Mouse (Mus musculus) urinary bladder, adult 18-20 months (tissue): ENCODE data around the gene Ccm2.
"Not testable (repeated sequence)": the region's sequence is repeated elsewhere in the genome, so short reads cannot be mapped to it uniquely, and the experiment has no call there.

Experiments used
- DNase-seq, 2 experiments: peaks; one replicate each; pipeline ENCODE4 v3.0.0; 2022; ENCODE audit warnings: low spot score in 2 of 2, mixed read lengths in 2 of 2

The Ccm2 gene

DNA sequence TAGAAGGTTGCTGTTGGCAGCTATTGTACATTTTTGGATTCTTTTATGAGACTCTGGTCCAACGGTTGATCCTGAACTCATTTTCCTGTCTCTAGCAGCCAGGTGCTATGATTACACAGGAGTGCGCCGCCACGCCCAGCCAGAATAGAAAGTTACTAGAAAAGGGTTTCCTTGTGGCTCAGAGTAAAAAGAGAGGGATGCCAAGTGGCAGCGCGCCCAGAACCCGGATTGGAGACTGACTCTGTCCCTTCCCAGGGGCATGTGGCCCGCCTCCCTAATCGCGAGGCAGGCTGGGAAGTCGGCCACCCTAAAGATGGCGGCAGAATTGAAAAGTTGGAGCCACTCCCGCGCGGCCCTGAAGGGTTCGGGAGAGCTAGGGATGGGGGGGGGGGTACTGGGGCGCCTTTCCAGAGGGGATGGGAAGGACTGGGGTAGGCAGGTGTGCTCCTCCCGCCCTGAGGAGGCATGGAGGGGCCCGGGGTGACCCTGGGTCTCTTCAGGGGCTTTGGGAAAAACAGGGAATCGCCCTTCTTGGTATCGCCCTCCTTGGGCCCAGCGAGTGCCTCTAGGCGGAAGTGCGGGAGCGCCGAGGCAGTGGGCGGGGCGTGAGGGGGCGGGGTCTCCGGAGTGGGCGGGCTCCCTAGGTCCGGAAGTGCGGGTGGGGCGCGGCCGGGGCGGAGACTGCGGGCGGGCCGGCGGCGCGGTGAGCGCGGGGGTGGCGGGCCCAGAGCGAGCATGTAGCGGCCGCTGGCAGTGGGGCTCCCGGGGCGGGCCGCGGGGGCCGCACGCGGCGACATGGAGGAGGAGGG lies at the start of gene Ccm2:
Ccm2 (plus strand) TSS at position 683 of the 809 bp plus-strand sequence.
- peak; percentile 90 to 96 for DNase-seq

DNA sequence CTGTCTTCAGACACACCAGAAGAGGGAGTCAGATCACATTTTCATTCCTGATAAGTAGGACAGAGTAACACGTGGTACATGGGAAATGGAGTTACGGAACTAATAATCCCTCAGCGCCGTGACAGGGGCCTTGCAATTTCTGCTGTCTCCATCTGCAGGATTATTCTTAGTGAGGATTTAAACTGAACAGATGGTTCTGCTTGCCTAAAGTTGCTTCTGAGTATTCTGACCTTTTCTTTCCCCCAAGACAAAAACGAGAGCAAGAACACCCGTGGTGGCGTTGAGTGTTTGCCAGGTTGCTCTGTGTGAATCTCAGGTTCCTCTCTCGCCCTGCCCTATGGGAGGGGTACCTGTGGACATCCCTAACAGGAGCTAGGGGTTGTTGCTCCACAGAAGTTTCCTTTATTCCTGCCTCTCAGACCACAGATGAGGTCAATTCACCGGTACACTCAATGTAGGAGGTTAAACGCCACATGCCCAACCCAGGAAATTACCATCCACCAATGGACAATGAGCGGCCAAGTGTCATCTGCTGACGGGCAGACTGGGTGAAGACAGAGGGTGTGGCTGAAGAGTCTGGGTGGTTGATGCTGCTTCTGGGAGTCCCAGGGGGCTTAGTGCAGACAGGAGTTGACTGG lies 49.3 kb upstream of the Ccm2 start:
- DNase-seq, result no peak

DNA sequence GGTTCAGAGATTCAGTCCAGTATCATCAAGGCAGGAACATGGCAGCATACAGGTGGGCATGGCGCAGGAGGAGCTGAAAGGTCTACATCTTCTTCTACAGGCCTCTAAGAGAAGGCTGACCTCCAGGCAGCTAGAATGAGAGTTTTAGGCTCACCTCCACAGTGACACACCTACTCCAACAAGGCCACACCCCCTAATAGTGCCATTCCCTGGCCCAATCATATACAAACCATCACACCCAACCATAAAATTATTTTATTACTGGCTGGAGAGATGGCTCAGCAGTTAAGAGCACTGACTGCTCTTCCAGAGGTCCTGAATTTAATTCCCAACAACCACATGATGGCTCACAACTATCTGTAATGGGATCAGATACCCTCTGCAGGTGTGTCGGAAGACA lies 44.2 kb upstream of the Ccm2 start:
- no peak for DNase-seq

DNA sequence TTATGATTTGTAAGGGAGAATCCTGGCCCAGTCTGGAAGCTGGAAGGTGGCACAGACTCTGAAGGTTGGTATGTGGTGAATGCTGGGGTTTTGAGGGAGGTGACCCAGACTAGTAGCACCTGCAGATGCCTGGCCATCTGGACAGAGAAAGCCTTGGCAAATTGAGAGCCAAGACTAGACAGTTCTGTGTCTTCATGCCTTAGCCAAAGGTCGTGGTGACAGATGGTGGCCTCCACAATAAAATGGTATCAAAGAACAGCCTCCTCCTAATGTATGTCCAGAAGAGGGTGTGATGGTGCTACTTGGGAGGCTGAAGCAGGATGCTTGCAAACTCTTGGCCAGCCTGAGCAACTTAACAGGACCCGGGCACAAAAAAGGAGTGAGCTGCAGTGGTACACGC lies 42.5 kb upstream of the Ccm2 start:
- no peak for DNase-seq

DNA sequence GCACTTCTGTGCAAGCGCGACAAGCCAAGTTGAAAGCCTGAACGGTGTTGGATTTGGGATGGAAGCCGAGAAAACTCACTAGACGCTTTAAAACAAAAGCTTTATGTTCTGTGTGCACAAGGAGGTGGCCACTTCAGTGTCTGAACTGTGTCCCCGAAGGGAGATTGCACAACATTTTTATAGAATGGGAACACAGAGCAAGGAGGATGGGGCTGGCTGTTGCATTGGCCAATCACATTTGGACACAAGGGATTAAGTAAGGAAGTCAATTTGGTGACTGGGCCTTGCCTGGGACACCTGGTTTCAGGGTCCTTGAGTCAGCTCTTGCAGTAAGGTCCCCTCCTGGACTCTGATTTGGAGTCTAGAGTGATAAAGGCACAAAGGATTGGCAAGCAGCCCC lies 42.0 kb upstream of the Ccm2 start:
- peak; percentile 28 to 53 for DNase-seq

DNA sequence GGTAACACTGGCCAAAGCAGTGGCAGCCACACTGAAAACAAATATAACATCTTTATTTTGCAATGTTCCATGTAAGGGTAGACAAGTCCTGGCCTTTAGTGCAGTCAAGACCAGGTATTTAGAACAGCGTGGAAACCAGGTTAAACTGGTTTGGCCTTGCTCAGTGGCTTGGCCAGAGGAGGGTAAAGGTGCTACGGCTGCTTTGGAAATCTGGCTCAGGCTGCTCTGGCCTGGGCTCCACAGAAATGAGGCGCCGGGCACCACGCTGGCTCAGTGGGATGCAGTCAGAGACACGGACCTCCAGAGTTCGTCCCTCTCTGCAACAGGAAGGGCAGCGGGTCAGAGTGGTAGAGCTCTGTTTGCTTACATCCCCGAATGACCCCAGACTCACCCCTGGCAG lies 40.2 kb upstream of the Ccm2 start:
- peak; percentile 37 to 60 for DNase-seq

DNA sequence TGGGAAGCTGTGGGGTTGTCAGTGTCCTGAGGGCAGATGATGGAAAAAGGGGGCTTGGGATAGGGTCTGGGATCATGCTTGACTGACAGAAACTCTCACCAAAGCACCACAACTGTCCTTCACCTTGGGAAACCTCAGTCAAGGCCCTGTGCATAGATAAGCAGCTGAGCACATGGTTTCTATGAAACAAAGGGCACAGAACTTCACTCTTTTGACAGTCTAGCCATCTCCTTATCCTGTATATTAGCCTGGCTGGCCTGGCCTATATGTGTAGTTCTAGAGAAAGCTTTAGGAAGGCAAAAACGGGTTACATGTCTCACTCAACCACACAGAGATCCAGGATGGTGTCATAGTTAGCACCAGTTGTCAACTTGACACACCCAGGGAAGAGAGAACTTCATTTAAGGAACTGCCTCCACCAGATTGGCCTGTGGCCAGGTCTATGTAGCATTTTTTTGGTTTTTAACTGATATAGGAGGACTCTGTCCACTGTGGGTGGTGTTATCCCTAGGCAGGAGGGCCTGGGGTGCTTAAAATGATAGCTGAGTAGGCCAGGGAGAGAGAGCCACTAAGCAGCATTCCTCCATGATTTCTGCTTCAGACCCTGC lies 38.3 kb upstream of the Ccm2 start:
- DNase-seq, result no peak

DNA sequence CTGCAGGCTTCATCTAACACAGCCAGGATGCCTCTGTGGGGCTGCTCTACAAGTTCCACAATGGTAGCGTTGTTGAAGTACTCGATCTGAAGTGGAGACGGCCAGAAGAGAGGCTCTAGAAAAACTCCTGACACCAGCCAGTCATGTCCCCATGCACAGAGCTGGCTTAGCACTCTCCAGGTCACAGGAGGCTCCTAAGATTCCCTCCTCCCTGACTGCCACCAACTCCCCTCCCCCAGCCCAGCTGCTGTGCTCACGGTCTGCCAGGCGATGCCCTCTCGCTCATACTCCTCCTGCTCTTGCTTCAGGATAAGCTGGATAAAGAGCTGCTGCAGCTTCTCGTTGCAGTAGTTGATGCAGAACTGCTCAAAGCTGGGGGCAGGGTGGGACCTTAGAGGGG lies 31.9 kb upstream of the Ccm2 start:
- DNase-seq, result no peak

DNA sequence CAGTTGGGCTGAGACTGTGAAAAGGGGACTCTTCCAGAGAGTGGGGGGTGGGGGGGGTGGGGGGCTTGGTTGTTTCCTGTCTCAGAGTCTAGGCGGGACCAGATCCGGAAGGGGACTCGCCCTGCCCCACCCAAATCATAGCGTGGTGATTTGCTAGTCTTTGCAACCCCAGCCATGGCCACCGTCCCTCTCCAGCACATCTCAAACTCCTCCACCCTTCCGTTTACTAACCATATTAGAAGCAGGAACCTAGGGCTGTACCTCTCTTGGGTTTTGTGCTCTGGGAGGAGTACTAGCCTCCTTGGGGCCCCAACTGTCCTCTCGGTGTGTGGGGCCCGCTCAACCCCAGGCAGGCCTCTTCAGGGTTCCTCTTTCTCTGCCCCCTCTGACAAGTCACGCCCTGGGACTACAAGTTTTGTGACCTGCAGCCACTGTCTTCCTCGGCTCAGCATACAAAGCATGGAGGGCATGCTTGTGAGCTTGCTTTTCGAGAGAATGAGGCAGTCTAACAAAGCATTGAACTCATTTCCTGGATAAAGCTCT lies 27.1 kb upstream of the Ccm2 start:
- no peak for DNase-seq

DNA sequence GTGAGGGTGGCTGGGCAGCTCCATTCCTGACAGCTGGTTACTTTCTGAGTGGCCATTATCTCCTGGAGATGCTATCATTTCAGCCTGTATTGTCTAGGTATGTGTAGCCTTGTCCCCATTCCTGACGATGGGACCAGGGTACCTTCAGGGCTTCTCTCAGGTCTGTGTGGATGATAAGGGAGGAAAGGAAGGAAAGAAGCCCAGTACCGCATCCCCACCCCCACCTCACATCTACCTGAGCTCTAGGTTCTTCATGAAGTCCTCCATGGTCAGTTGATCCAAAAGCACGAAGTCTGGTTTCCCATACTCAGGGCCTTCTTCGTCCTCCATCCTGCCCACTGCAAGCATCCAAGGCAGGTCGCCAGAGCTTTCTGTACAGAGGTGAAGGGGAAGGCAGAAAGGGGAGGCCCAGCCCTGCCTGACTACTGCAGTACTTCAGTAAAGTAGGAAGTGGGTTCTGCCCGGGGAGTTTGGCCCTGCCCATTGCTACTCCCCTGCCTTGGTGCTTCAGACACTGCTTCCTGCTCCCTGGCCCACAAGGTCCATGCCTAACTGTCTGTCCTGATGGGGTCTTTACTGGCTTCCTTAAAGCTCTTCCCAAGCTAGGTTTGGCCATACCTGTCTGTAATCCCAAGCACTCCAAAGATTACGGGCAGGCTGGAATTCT lies 26.0 kb upstream of the Ccm2 start, which contains the start of gene Myo1g:
Myo1g (minus strand) TSS at position 459 of the 667 bp plus-strand sequence.
- DNase-seq, result no peak

DNA sequence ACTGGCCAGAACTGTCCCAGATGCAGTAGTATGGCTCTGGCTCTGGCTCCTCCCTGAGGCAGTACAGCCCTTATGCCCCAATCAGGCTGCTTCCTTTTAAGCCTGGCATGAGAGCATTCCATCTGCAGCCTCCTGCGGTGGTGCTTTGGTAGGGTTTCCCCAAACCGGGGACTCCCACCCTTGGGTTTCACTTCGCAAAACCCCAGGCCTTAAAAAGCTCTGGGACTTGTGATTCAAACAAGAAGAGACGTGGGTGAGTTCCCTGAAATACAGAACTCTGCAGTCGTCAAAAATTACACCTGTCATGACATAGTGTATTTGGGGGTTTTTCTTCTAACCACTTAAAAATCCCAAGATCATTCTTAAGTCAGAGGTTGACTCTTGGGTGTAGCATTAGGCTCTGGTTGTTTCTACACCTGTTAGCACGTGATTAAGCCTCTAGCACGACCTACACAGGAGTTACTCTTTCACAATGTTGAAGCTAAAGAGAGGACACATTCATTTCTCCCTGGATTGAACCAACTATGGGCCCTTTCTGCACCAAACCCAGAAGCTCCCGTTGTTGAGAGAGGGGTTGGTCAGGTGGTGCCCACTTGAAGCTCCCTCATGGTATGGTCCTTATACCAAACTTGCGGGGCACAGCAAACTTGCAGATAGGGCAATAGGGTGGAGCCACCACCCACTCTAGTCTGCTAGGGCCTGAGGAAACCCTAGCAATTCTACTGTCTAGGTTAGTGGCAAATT lies 23.7 kb upstream of the Ccm2 start:
- no peak for DNase-seq

DNA sequence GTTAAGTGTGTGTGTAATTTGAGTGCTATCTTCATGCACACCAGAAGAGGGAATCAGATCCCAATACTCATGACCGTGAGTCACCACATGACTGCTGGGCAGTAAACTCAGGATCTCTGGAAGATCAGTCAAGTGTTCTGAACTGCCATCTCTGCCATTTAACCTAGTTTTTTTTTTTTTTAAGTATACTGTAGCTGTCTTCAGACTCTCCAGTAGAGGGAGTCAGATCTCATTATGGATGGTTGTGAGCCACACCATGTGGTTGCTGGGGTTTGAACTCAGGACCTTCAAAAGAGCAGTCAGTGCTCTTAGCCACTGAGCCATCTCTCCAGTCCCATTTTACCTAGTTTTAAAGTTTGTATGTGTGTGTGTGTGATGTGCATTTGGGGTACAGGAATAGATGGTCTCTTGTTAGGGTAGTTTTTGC lies 23.0 kb upstream of the Ccm2 start:
- no peak for DNase-seq

DNA sequence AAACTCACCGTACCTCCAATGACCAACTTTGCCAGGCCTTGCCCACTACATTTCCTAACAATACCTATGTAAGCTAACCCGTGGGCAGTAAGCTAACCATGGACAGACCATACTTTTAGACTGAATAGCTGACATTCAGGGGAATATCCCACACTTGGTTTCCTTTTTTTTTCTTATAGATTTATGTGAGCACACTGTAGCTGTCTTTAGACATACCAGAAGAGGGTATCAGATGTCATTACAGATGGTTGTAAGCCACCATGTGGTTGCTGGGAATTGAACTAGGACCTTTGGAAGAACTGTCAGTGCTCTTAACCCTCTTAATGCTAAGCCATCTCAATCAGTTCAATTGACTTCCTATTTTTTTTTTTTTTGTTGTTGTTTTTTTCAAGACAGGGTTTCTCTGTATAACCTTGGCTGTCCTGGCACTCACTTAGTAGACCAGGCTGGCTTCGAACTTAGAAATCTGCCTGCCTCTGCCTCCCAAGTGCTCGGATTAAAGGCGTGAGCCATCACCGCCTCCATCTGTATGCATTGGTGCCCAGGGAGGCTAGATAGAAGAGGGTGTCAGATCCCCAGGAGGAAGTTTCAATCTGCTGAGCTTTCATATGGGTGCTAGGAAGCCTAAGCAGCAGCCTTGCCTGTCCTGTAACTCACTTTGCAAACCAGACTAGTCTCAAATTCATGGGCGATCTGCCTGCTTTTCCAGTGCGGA lies 22.4 kb upstream of the Ccm2 start:
- no peak for DNase-seq

DNA sequence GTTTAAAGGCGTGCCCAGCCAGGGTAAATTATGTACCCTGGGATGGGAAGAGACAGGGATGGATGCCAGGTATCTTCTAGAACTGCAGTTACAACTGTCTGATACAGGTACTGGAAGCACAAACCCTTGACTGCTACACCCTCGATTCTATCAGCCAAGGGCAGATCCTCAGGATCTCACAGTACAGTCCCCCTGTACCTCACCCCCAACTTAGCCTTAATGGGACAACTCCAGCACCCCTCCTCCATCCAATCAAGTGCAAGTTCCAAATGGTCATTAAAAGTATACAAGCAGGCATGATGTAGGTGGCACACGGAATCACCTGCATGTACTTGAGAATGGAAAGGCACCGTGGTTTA lies 21.8 kb upstream of the Ccm2 start:
- DNase-seq, result no peak

DNA sequence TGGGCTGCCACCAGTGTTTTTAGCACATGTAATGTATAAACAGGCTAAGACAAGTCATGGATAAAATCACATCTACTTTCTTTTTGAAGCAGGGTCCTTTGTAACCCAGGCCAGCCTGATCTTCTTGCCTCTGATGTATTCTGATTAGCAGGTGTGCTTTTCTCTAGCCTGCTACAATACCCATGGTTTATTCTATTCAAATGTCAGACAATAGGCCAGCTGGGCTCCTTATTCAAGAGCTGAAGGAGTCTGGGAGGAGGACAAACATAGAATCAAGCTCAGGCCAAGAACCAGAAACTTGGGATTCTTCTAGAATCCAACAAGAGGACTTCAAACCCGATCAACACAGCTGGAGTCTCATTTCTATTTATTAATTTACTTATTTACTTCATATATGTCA lies 21.4 kb upstream of the Ccm2 start:
- no peak for DNase-seq

DNA sequence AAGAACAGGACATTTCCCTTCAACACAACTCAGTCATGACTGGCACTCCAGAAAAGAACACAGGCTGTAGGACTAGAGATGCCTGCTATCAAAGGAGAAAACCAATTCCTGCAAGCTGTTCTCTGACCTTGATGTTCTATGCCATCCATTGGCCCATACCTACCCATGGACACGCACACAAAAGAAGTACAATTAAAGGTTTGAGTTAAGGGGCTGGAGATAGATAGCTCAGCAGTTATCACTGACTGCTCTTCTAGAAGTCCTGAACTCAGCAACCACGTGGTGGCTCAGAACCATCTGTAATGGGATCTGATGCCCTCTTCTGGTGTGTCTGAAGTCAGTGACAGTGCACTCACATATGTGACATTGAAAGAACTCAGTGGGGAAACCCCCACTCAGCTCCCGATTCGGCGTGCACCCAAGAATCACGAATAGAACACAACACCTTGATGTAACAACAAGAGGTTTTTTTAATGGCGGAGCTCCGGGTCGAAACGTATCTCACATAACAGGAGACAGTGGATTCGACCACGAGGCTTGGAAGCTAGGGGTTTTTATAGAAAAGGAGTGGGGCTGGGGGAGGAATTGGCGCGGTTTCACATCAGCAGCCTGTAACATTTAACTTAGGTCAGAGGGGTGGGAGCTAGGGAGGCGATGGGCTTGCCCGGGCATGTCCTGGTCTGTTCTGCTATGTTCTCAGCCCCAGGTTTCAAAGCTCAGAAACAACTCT lies 20.0 kb upstream of the Ccm2 start:
- DNase-seq, result not testable (repeated sequence)

DNA sequence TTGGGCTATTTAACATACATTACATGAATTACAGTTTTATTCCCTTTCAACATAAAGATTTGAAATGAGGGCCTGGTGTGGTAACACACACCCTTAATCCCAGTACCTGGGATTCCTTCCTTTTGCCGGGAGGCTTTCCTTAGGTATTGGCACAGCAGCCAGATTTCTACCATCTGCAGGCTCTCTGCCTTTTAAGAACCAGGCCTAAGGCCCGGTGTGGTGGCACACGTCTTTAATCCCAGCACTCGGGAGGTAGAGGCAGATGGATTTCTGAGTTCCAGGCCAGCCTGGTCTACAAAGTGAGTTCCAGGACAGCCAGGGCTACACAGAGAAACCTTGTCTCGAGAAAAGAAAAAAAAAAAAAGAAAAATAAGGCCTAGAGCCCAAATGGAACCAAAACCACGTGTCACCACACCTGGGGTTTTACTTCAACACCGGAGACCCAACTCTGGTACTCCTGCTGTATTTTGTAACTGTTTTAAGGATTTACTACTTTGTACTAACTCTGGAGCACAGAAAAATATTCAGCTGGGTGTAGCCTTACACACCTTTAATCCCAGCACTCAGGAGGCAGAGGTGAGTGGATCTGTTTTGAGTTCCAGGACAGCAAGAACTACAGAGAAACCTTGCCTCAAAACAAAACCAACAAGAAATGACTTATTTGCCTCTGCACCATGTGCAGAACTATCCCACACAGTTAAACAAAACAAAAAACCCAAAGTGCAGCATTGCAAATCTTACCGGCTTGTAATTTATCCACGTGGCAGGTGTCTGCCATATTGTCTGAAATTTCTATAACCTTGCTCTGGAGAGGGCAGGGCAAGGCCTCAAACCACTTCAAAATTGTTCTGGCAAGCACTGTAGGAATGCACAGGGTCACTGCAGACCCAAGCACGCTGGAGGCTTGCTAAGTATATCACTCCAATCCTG lies 19.2 kb upstream of the Ccm2 start:
- DNase-seq, result no peak

DNA sequence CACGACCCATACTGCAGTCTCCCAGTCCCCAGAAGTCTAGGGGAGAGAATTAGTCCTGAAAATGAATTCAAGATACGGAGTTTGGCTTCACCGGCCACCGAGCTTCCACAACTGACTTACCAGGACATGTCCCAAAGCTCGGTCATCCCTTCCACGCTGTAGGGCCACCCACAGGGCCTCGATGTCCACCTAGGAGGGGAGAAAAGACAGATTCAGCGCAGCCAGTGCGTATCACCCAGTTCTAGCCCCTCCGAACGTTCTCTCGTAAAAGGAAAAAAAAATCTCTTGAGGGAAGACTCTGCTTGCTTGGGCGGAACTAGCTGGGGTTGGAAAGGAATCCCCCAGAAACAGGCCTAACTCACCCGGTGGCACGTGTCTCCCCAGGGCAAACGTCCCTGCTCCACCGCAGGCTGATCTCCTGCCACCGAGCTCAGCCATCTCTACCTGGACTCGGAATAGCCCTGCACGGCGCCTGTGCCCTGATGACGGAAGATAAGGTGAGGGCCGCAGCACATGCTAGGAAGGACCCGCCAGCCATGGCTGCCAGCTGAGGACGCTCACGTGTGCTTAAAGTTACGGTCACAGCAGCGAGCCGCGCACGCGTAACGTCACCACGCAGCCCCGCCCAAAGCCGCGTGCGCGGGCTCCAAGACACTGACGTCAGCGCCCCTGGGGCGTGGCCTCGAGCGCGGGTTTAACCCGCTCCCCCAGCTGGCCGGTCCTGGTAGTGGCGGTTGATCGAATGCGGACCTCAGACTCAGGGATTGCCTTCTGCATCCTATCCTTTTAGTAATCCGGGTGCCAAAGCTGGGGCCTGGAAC lies 18.3 kb upstream of the Ccm2 start:
- peak; percentile 94 to 98 for DNase-seq
